Mouse (Mus musculus) CD4-positive naive resting alpha-beta T cell, adult 57 days (primary cell): ENCODE data around the gene Ddrgk1. TPM values are rescaled to one million over a fixed set of nuclear protein-coding genes. Genes with fewer than 3 reads are reported as not detected.

Experiments used
- total RNA-seq: library from RNA; stranded (reverse); gene quantifications from one replicate; pipeline ENCODE4 v1.2.4, GENCODE M21; 2023

Ddrgk1 gene
- 136 TPM for total RNA-seq

DNA sequence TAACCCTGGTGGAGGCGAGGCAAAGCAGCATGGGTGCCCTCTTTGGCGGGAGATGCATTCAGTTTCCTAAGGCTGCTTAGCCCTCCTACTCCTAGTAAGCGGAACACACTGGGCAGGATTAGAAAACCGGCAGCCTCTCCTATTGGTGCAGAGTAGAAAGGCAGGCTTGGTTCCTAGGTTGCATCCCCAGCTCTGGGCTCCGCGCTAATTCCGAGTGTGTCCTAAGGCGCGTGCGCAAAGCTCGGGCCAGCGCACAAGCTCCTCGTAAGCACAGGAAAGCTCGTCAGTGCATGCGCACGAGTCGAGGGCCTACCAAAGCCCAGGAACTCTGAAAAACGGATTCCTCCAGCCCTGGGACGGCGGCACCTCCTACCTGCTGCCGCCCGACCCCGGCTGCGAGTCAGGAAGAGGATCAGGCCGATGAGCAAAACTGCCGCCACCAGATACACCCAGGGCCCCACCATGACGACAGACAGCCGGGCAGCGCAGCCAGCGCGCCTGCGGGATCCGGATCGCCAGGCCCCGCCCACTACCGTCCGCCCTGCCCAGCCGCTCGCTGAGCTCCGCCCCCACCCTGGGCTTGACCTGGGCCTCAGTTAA, at the start of gene Ddrgk1:
Gene Ddrgk1 (minus strand): TSS at position 558 of the 600 bp plus-strand sequence.

DNA sequence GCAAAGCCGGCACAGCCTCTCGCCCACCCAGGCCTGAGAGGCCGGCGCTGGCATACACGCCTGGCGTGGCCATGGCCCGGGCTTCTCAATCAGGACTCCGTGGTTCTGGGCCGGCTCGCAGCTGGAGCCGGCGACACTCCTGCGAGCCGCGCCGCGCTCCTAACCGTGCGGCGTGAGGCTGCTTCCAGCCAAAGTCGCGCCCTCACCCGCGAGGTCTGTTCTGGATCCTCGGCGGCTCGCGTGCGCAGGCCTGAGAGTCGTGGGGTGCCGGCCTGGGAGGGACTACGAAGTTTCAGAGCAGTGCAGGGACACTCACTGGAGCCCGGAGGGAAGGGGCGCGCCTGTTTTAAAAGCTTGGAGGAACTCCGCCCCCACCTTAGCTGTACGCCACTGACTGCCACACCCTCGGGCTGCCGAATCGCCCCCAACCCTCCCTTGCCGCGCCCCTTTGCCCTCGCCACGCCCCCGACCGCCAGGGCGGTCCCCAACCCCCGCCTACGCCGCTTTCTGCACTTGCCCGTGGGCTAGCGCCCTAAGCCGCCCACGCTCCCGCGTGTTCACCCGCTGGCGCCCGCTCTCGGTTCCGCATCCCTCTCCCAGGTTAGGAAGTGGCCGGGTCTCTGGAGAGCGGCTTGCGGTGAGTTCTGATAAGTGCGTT, 32.8 kb upstream of the Ddrgk1 start, which contains the start of gene Slc4a11:
Gene Slc4a11 (minus strand): TSS at position 367 of the 658 bp plus-strand sequence.

GRCm38 (mm10) chr2:130667559-130667958, 3.1 kb upstream of the Ddrgk1 start, which contains the start of gene Itpa:
Itpa (plus strand) TSS chr2:130667610.

DNA sequence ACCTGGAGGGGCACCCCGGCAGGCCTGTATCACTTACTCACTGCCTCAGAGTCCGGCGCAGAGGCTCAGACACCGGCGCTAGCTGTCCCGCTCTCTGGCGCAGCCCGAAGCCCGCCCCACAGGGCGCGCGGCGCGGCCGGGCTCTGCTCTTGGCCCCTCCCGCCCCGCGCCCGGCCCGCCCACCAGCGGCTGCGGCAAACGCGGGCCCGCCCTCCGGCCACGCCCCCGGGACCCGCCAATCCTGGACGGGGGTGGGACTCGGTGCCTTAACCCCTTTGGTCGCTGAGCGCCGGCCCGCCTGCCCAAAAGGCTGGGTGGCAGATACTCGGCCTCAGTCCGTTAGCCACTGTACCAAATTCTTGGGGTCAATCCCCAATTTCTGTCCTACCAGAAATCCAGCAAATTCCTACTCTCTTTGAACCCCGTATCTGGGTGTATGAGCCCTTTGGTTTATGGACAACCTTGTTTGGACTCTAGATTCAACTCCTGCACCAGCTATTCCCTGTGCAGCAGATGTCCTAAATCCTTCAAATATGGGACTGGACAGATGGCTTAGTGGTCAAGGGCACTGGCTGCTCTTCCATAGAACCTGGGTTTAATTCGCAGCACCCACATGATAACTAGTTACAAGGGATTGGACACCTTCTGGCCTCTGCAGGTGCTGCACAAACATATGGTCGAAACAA, 21.6 kb downstream of the Ddrgk1 start, which contains the start of gene Lzts3:
Gene Lzts3 (minus strand): TSS at position 120 of the 686 bp plus-strand sequence.

DNA sequence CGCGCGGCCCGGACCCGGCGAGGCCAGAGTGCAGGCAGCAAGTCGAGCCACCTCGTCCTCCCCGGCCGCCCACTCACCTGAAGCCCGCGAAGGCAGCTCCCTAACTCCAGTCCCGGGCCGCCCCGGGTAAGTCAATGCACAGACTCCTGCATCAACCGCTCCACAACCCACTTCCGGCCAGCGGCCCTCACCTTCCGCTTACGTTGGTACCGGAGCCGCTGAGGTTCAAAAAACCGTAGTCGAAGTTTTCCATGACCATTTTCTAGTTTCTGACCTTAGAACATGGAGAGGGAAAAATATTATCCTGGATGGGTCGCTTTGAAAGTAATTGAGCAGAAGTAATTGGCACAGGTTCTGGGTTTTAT, 34.6 kb downstream of the Ddrgk1 start, which contains the start of the genes Fastkd5 and Ubox5:
Gene Fastkd5 (minus strand): TSS at position 189 of the 365 bp plus-strand sequence.
Gene Ubox5 (minus strand): TSS at position 200 of the 365 bp plus-strand sequence.

Other genes with a start within 250 kb of the Ddrgk1 start
- 132 TPM for gene Vps16, start 240.3 kb downstream of the Ddrgk1 start, total RNA-seq
- gene Pced1a, start 240.0 kb downstream of the Ddrgk1 start, total RNA-seq: 26.0 TPM
- gene Ptpra, start 214.4 kb downstream of the Ddrgk1 start, total RNA-seq: 129 TPM
- 62.3 TPM for gene Mrps26, start 100.9 kb downstream of the Ddrgk1 start, total RNA-seq
- gene Oxt, start 88.5 kb downstream of the Ddrgk1 start, total RNA-seq: not detected
- not detected for gene Avp, start 82.1 kb downstream of the Ddrgk1 start, total RNA-seq
- gene Fastkd5, start 34.6 kb downstream of the Ddrgk1 start, total RNA-seq: 7.8 TPM
- gene Ubox5, start 34.6 kb downstream of the Ddrgk1 start, total RNA-seq: 4.5 TPM
- 4.3 TPM for gene Lzts3, start 21.9 kb downstream of the Ddrgk1 start, total RNA-seq
- gene Itpa, start 3.0 kb upstream of the Ddrgk1 start, total RNA-seq: 15.7 TPM
- 1.0 TPM for gene Slc4a11, start 32.9 kb upstream of the Ddrgk1 start, total RNA-seq
- gene 4930402H24Rik, start 241.7 kb upstream of the Ddrgk1 start, total RNA-seq: 27.2 TPM
- gene Atrn, start 241.8 kb upstream of the Ddrgk1 start, total RNA-seq: 30.3 TPM